Mouse (Mus musculus) cerebellum, adult 2 months (tissue): Measurements from ENCODE around the gene Chrna4.

Experiments
- CTCF ChIP-seq: fragments of 200-500 bp; IDR thresholded peaks from 2 replicates; pipeline ENCODE4 v1.5.1; 2011; ENCODE audit warnings: low read depth, mild to moderate bottlenecking, control low read depth, low read length, moderate library complexity, borderline replicate concordance; ENCODE audit not compliant: insufficient read depth
- POLR2A ChIP-seq: fragments of 200-500 bp; IDR thresholded peaks from 2 replicates; pipeline ENCODE4 v1.6.1; 2011; ENCODE audit warnings: low read length, control low read depth, borderline replicate concordance; ENCODE audit not compliant: insufficient read depth

- TF ChIP-seq POLR2A (no peak), CTCF (no peak)
Observed at GRCm38 (mm10) chr2:181044001-181044400, 655 bp upstream of the Chrna4 start.
